Mouse (Mus musculus): ENCODE data around the gene Mesp1.

Mesp1 gene

GRCm38 (mm10) chr7:79793688-79794087 is at the start of gene Mesp1:
Mesp1 (minus strand) TSS chr7:79793788.
- DNase-seq (ENCODE audit: low spot score) = no peak

GRCm38 (mm10) chr7:79842163-79842562 is 48.6 kb upstream of the Mesp1 start:
- DNase-seq (ENCODE audit: low spot score) = no peak

DNA sequence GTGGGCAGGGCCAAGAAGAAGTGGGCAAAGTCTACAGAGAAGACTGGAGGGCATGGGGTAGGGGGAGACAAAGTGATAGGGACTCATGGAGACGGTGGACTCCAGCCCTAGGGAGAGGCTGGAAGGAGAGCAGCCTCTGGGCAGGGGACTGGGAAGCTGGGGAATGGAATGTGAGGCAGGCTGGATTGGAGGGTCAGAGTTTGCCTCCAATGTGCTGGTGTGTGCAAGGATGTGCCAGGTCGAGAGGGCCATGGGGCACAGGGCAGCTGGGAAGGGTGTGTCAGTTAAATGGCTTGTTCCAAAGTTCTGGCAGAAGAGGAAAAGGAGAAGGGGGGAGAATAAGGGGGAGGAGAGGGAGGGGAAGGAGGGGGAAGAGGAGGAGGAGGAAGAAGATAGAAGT is 43.7 kb upstream of the Mesp1 start:
- no peak for DNase-seq (ENCODE audit: low spot score)

DNA sequence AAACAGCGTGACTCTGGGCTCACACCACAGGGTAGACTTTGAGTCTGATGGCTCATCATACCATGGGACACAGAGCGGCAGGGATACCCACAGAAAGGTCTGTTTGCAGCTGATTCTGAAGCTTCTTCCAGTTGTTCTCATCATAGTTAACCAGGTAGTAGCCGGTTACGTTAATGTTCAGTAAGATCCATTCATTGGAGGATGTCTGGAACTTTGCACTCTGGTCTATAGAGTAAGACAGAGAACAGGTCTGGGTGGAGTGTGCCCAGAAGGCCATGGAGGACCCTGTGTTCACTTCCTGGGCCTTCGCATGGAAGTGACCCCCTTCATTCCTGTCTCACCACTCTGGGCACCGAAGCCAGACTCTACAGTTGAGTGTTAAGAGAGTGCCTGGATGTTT is 41.6 kb upstream of the Mesp1 start:
- DNase-seq (ENCODE audit: low spot score) = no peak

GRCm38 (mm10) chr7:79832980-79833379 is 39.4 kb upstream of the Mesp1 start:
- no peak for DNase-seq (ENCODE audit: low spot score)

GRCm38 (mm10) chr7:79831585-79831984 is 38.0 kb upstream of the Mesp1 start:
- no peak for DNase-seq (ENCODE audit: low spot score)

DNA sequence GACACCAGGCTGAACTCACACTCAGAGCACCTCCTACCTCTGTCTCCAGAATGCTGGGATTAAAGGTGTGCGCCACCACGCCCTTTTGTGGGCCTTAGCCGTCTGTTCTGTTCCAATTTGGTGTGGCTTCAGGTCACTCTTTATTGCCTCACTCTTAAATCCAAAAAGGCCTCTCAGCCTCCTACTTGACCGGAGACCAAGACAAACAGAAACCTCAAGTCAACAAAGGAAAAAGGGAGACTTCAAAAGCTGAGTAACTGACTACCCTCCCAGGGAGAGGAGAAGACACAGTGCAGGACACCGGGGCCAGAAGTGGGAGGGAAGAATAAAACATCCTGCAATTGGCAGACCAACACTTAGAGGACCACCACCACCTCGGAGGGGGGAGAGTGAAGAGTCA is 37.6 kb upstream of the Mesp1 start:
- no peak for DNase-seq (ENCODE audit: low spot score)

GRCm38 (mm10) chr7:79828341-79828740 is 34.8 kb upstream of the Mesp1 start:
- DNase-seq (ENCODE audit: low spot score) = no peak

DNA sequence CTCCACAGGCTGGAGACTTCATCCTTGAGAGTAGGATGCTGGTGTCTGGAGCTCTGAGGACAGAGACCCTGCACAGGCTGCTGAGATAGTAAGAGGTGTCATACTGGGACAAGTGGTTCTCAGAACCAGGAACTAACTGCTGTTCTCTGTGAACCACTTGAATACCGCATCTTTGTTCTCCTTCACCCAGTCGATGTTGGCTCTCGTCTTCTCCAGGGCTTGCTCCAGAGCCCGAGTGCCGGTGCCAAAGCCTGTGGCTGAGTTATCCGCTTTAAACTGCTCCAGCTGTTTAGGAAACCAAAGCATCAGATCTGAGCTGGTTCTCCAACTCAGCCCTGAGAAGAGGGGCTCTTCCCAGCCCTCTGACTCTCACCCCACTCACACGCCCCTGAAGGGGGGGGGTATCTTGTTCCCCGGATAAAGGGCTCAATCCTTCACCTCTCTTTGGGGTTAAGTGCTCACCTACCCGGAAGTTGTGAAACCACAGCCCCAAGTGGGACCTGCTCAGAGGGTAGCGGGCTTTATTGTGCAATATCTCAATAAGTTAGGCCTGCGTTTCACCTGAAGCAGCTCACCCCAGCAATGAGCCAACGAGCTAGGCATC is 28.6 kb upstream of the Mesp1 start:
- DNase-seq (ENCODE audit: low spot score) = no peak

DNA sequence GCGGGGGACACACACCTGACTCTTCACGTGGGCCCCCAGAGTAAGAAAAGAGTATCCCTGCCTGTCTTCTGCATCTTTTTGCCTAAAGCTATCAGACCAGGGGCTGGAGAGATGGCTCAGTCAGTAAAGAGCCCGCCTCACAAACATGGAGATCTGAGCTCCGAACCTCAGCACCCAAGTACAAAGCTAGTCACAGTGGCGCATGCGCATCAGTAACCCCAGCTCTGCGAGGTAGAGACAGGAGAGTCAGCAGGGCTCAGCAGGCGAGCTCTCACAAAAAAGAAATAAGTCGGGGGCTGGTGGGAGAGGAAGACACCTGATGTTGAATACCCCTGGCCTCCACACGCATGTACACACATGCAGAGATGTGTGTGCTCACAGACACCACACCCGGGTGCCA is 26.4 kb upstream of the Mesp1 start:
- DNase-seq (ENCODE audit: low spot score) = no peak

GRCm38 (mm10) chr7:79819515-79819914 is 25.9 kb upstream of the Mesp1 start:
- DNase-seq (ENCODE audit: low spot score) = no peak

DNA sequence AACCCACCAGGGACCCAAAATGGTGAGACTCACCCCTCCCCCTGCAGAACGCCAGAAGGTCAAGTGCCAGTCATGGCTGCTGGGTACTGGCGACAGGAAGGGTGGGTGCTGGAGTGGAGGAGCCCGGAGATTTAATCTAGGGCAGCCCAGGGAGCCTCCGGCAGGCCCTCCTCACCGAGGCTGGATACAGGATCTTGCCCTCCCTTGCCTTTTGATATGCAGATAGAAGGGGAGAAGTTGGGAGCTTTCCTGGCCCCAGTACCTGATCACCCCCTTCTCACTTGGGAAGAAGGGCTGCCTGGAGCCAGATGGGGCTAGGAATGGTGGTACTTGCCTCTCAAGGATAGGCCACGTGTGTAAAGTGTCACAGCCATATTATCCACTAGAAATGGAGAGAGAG is 24.7 kb upstream of the Mesp1 start:
- DNase-seq (ENCODE audit: low spot score) = no peak

DNA sequence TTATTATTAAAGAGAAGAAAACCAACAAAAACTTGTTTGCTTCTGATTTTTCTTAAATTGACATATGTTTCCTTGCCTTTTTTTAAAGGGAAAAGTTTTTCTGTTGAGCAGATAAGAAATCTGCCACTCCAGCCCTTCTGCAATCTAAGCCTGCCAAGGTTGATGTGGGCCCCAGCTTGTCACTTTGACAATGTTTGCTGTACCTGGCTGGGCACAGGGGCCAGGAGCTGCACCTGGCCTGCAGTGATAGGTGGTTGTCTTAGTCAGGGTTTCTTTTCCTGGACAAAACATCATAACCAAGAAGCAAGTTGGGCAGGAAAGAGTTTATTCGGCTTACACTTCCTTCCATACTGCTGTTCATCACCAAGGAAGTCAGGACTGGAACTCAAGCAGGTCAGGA is 19.8 kb upstream of the Mesp1 start:
- no peak for DNase-seq (ENCODE audit: low spot score)

DNA sequence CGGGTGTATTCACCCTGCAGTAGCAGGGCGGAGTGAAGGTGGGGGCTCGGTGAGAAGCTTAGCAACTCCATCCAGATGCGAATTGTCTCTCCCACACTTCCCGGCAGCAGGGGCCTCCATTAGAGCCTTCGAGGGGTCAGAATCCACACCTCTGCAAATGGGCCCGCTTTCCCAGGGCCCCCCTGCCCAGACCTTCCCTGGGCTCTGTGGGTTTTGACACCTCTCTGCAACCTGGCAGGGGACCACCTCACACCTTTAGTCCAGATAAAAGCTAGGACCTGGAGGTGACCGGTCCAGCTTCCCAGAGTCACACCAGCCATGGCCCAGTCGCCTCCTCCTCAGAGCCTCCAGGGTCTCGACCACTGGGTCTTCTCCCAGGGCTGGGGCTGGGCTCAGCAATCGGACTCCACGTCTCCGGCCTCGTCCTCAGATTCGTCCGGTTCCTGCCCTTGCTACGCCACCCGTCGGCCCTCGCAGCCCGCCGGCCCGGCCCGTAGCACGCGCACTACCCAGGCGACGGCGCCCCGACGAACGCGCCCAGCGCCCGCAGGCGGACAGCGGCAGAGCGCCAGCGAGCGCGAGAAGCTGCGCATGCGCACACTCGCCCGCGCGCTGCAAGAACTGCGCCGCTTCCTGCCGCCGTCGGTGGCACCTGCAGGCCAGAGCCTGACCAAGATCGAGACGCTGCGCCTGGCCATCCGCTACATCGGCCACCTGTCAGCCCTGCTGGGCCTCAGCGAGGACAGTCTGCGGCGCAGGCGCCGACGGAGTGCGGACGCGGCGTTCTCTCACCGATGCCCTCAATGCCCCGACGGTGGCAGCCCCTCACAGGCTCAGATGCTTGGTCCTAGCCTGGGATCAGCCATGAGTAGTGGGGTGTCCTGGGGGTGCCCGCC is 17.3 kb upstream of the Mesp1 start, which contains the start of gene Mesp2:
Mesp2 (plus strand) TSS at position 117 of the 896 bp plus-strand sequence.
- DNase-seq (ENCODE audit: low spot score) = peak; percentile 84

- no peak for DNase-seq (ENCODE audit: low spot score)
These were observed 15.0 kb upstream of the Mesp1 start for GRCm38 (mm10) chr7:79808561-79808960.

GRCm38 (mm10) chr7:79803887-79804286 is 10.3 kb upstream of the Mesp1 start:
- no peak for DNase-seq (ENCODE audit: low spot score)

- DNase-seq (ENCODE audit: low spot score) = no peak
These were observed 8.4 kb upstream of the Mesp1 start for GRCm38 (mm10) chr7:79802037-79802436.

DNA sequence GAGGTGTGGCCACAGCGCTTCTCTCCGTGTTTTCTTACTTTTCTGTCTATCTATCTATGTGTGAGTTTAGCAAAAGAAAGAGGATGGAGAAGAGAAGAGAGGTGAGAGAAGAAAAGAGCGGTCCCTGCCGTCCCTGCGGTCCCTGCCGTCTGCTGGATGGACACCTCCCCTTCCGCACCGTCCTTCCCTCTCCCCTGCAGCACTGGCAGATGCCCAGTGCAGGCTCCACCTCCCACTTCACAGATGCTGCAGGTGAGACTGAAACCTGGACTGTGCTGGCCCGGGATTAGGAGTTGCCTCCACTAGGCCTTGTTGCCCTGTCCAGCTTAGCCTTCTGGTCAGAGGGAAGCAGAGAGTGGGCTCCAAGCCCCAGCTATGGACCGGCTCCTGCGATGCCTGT is 7.8 kb upstream of the Mesp1 start:
- no peak for DNase-seq (ENCODE audit: low spot score)

DNA sequence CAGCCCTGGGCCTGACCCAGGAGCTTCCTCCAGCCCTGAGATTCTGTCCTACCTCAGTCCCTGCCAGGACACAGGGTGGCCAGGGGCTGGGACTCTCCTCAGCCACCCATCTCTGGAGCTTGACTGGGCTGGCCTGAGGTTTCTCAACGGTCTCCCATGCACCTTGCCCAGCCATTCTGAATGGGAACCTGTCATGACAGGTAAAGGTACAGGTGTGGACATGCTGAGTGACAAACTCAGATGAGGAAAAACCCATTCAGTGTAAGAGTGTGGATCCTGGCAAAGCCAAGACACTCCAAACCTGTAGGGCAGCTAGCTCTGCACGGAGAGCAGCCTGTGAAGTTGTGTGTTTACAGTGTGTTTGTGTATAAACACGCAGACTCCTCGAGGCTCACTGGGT is 6.7 kb upstream of the Mesp1 start:
- DNase-seq (ENCODE audit: low spot score) = no peak

DNA sequence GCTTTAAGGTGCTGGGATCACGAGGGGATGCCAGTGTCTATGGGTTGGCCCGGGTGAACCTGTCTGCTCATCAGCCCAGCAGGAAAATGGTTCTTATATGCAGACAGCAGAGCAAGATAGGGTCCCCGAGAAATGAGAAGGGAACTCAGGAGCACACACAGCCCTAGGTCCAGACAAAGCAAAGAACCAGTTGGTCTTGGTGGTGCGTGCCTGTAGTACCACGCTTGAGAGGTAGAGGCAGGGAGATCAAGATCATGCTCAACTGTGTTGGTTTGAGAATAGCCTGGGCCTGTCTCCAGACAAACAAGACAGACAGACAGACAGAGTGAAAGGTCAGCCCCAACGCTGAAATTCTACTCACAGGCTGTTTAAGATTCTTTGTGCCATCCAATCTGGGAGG is 5.9 kb upstream of the Mesp1 start:
- no peak for DNase-seq (ENCODE audit: low spot score)

DNA sequence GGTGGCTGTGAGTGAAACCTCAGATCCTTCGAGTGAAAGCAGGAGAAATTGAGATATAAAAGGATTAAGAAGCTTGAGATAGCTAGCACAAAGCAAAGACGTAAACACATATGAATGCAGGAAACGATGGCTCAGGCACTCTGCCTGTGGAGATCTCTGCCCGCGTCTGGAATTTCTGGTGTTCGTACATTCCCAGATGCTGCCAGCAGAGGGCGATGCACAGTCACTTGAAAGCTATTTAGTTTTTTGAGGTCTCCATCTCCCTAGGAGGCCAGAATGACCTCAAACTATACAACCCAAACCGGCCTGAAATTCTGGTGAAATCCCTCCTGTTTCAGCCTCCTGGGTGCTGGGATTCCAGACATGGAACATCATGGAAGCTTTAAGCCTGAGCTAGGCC is 5.5 kb upstream of the Mesp1 start:
- DNase-seq (ENCODE audit: low spot score) = peak; percentile 89

GRCm38 (mm10) chr7:79798606-79799005 is 5.0 kb upstream of the Mesp1 start:
- DNase-seq (ENCODE audit: low spot score) = no peak

DNA sequence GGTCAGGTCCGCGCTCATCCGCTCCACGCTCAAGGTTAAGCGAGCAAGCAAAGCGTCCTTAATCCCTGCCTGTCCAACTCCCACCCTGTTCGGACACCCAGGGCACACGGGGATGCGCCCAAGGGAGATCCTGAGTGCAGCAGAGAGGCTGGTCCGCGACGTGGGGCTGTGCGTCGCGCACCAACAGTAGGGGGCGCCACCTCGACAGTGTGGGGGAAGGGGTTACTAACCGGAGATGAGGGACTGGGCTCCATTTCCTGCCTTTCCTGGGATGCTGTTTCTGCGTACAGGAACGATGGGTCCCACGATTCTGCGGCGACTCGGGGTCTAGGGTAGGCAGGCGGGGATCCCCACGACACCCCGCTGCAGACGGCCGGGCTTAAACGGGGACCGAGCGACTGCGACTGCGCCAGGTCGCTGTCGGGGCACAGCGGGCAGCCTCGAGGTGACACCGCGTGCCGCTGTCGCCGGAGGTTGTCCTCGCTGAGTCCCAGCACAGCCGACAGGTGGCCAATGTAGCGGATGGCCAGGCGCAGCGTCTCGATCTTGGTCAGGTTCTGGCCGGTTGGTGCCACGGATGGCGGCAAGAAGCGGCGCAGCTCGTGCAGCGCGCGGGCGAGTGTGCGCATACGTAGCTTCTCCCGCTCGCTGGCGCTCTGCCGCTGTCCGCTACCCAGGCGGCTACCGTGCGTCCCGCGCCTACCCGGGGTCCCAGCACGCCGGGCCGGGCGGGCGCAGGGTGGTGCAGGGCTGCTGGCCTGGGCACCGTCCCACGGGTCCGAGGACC is 760 bp downstream of the Mesp1 start:
- peak; percentile 78 for DNase-seq (ENCODE audit: low spot score)
